Mouse (Mus musculus): Measurements from ENCODE around the gene Arhgef3. TPM values are rescaled to one million over a fixed set of nuclear protein-coding genes. Genes with fewer than 3 reads are reported as not detected.

Arhgef3 gene
- total and polyA plus RNA-seq, 2 experiments from 2014 or later: 12.3 to 17.7 TPM

- Histone ChIP-seq H3K4me1 (ENCODE audit: insufficient read depth) (no peaks in the 10 kb centered on the region), H3K9me3 (ENCODE audit: low read length) (no peaks in the 10 kb centered on the region), H3K9ac (no peak overlapping the region), H3K27me3 (ENCODE audit: insufficient read depth, low read length) (no peaks in the 10 kb centered on the region), H3K4me2 (ENCODE audit: low read depth) (no peak overlapping the region), H3K4me3 (ENCODE audit: low read depth, low read length) (no peak overlapping the region), H3K36me3 (ENCODE audit: insufficient read depth) (no peaks in the 10 kb centered on the region), H3K27ac (ENCODE audit: low read depth, low read length) (no peak overlapping the region)
- WGBS: 95% methylated on average over 7 of the region's 7 CpGs
- DNase-seq (no peak), ATAC-seq (no peak)
- no peak for TF ChIP-seq CTCF (IDR thresholded peaks at IDR 0.05; ENCODE audit: low read depth)
Observed at GRCm38 (mm10) chr14:27147726-27148125, 33.0 kb downstream of the Arhgef3 start.

- no peak for TF ChIP-seq CTCF (IDR thresholded peaks at IDR 0.05; ENCODE audit: low read depth)
- no peaks in the 10 kb centered on the region for H3K4me1 ChIP-seq (ENCODE audit: insufficient read depth)
- no peak for DNase-seq
- H3K27ac ChIP-seq (ENCODE audit: low read depth, low read length): no peak overlapping the region
- no peaks in the 10 kb centered on the region for H3K9me3 ChIP-seq (ENCODE audit: low read length)
- no peaks in the 10 kb centered on the region for H3K27me3 ChIP-seq (ENCODE audit: insufficient read depth, low read length)
- no peak overlapping the region for H3K9ac ChIP-seq
- no peak overlapping the region for H3K4me3 ChIP-seq (ENCODE audit: low read depth, low read length)
- 94% methylated on average over 5 of the region's 5 CpGs for WGBS
- H3K4me2 ChIP-seq (ENCODE audit: low read depth): no peak overlapping the region
- no peak for ATAC-seq
- H3K36me3 ChIP-seq (ENCODE audit: insufficient read depth): no peaks in the 10 kb centered on the region
Observed at GRCm38 (mm10) chr14:27149401-27149800, 34.7 kb downstream of the Arhgef3 start.

GRCm38 (mm10) chr14:27150011-27150640, 35.4 kb downstream of the Arhgef3 start:
- no peak for TF ChIP-seq CTCF (IDR thresholded peaks at IDR 0.05; ENCODE audit: low read depth)
- WGBS: 85% methylated on average over 6 of the region's 6 CpGs
- H3K4me1 ChIP-seq (ENCODE audit: insufficient read depth): no peaks in the 10 kb centered on the region
- no peak overlapping the region for H3K4me2 ChIP-seq (ENCODE audit: low read depth)
- H3K9me3 ChIP-seq (ENCODE audit: low read length): no peaks in the 10 kb centered on the region
- ATAC-seq (no peak), DNase-seq (no peak)
- no peaks in the 10 kb centered on the region for H3K36me3 ChIP-seq (ENCODE audit: insufficient read depth)
- H3K27me3 ChIP-seq (ENCODE audit: insufficient read depth, low read length): no peaks in the 10 kb centered on the region
- H3K4me3 ChIP-seq (ENCODE audit: low read depth, low read length): no peak overlapping the region
- H3K27ac ChIP-seq (ENCODE audit: low read depth, low read length): no peak overlapping the region
- H3K9ac ChIP-seq: no peak overlapping the region

GRCm38 (mm10) chr14:27151432-27151831, 36.7 kb downstream of the Arhgef3 start:
- DNase-seq (no peak), ATAC-seq (no peak)
- H3K4me2 ChIP-seq (ENCODE audit: low read depth): no peak overlapping the region
- no peak overlapping the region for H3K27ac ChIP-seq (ENCODE audit: low read depth, low read length)
- no peaks in the 10 kb centered on the region for H3K9me3 ChIP-seq (ENCODE audit: low read length)
- H3K9ac ChIP-seq: no peak overlapping the region
- no peaks in the 10 kb centered on the region for H3K4me1 ChIP-seq (ENCODE audit: insufficient read depth)
- no peak for TF ChIP-seq CTCF (IDR thresholded peaks at IDR 0.05; ENCODE audit: low read depth)
- 55% methylated on average over 8 of the region's 8 CpGs for WGBS
- no peak overlapping the region for H3K4me3 ChIP-seq (ENCODE audit: low read depth, low read length)
- no peaks in the 10 kb centered on the region for H3K27me3 ChIP-seq (ENCODE audit: insufficient read depth, low read length)
- no peaks in the 10 kb centered on the region for H3K36me3 ChIP-seq (ENCODE audit: insufficient read depth)

GRCm38 (mm10) chr14:27155088-27155487, 40.4 kb downstream of the Arhgef3 start:
- TF ChIP-seq CTCF (IDR thresholded peaks at IDR 0.05; ENCODE audit: low read depth): no peak
- no peak for DNase-seq
- Histone ChIP-seq H3K4me3 (ENCODE audit: low read depth, low read length) (no peak overlapping the region), H3K4me2 (ENCODE audit: low read depth) (no peak overlapping the region), H3K27me3 (ENCODE audit: insufficient read depth, low read length) (no peaks in the 10 kb centered on the region), H3K27ac (ENCODE audit: low read depth, low read length) (no peak overlapping the region), H3K4me1 (ENCODE audit: insufficient read depth) (no peaks in the 10 kb centered on the region), H3K9ac (no peak overlapping the region), H3K9me3 (ENCODE audit: low read length) (no peaks in the 10 kb centered on the region), H3K36me3 (ENCODE audit: insufficient read depth) (no peaks in the 10 kb centered on the region)
- no peak for ATAC-seq
- 81% methylated on average over 6 of the region's 6 CpGs for WGBS

GRCm38 (mm10) chr14:27156032-27156431, 41.3 kb downstream of the Arhgef3 start:
- no peak for DNase-seq
- H3K36me3 ChIP-seq (ENCODE audit: insufficient read depth): no peaks in the 10 kb centered on the region
- TF ChIP-seq CTCF (IDR thresholded peaks at IDR 0.05; ENCODE audit: low read depth): no peak
- H3K27ac ChIP-seq (ENCODE audit: low read depth, low read length): no peak overlapping the region
- H3K4me1 ChIP-seq (ENCODE audit: insufficient read depth): no peaks in the 10 kb centered on the region
- no peak overlapping the region for H3K9ac ChIP-seq
- no peak for ATAC-seq
- H3K4me2 ChIP-seq (ENCODE audit: low read depth): no peak overlapping the region
- H3K9me3 ChIP-seq (ENCODE audit: low read length): no peaks in the 10 kb centered on the region
- 76% methylated on average over 6 of the region's 6 CpGs for WGBS
- H3K4me3 ChIP-seq (ENCODE audit: low read depth, low read length): no peak overlapping the region
- H3K27me3 ChIP-seq (ENCODE audit: insufficient read depth, low read length): no peaks in the 10 kb centered on the region

- TF ChIP-seq CTCF (IDR thresholded peaks at IDR 0.05; ENCODE audit: low read depth): no peak
- Histone ChIP-seq H3K27me3 (ENCODE audit: insufficient read depth, low read length) (no peaks in the 10 kb centered on the region), H3K36me3 (ENCODE audit: insufficient read depth) (no peaks in the 10 kb centered on the region), H3K9ac (no peak overlapping the region), H3K27ac (ENCODE audit: low read depth, low read length) (no peak overlapping the region), H3K4me3 (ENCODE audit: low read depth, low read length) (no peak overlapping the region), H3K4me2 (ENCODE audit: low read depth) (no peak overlapping the region), H3K4me1 (ENCODE audit: insufficient read depth) (no peaks in the 10 kb centered on the region), H3K9me3 (ENCODE audit: low read length) (no peaks in the 10 kb centered on the region)
- no peak for ATAC-seq
- no peak for DNase-seq
- 81% methylated on average over 3 of the region's 3 CpGs for WGBS
Observed at GRCm38 (mm10) chr14:27158133-27158532, 43.4 kb downstream of the Arhgef3 start.

Data from forebrain, postnatal 0 days (tissue).